Mouse (Mus musculus) kidney, adult 2 months (tissue): ENCODE data around the gene Irak2. TPM values are rescaled to one million over a fixed set of nuclear protein-coding genes. Genes with fewer than 3 reads are reported as not detected.
"Not testable (repeated sequence)": the region's sequence is repeated elsewhere in the genome, so short reads cannot be mapped to it uniquely, and the experiment has no call there.

Source experiments
- DNase-seq: peaks from one replicate; pipeline ENCODE4 v3.0.0; 2021
- H3K27ac ChIP-seq: fragments of 200-500 bp; 2 replicates; pipeline ENCODE4 v1.5.1; 2012; ENCODE audit warnings: low read depth, low read length, control low read depth, inconsistent platforms; ENCODE audit not compliant: insufficient read depth
- H3K27me3 ChIP-seq: fragments of 200-500 bp; replicated peaks from 2 replicates; pipeline ENCODE4 v1.6.1; 2012; ENCODE audit warnings: mild to moderate bottlenecking, moderate library complexity, low read length, inconsistent platforms; ENCODE audit not compliant: control insufficient read depth, insufficient read depth
- H3K36me3 ChIP-seq: fragments of 200-500 bp; 2 replicates; pipeline ENCODE4 v1.6.1; 2012; ENCODE audit warnings: mild to moderate bottlenecking, moderate library complexity, low read length, inconsistent platforms; ENCODE audit not compliant: control insufficient read depth, insufficient read depth
- H3K4me1 ChIP-seq: fragments of 200-500 bp; 2 replicates; pipeline ENCODE4 v1.6.1; 2011; ENCODE audit warnings: low read length; ENCODE audit not compliant: control insufficient read depth, insufficient read depth
- H3K4me3 ChIP-seq: fragments of 200-500 bp; 2 replicates; pipeline ENCODE4 v1.5.1; 2011; ENCODE audit warnings: mild to moderate bottlenecking, low read depth, low read length, control low read depth; ENCODE audit not compliant: insufficient read depth
- CTCF ChIP-seq: fragments of 200-500 bp; conservative IDR thresholded peaks from 2 replicates; pipeline ENCODE4 v1.5.1; 2011; ENCODE audit warnings: low read depth, mild to moderate bottlenecking, control low read depth, low read length, moderate library complexity, mixed read lengths; ENCODE audit not compliant: insufficient read depth, insufficient read length
- POLR2A ChIP-seq: fragments of 200-500 bp; IDR thresholded peaks from one replicate; pipeline ENCODE4 v1.6.1; 2011; ENCODE audit warnings: low read depth, low read length, control low read depth
- WGBS: fragments of 180-500 bp; shearing (Covaris S2); methylation state at CpG from one replicate; pipeline ENCODE4 v1.1.7; 2018; 5-methylcytosine and 5-hydroxymethylcytosine counted together
- polyA plus RNA-seq: library from polyadenylated mRNA; depleted of rRNA; stranded (reverse); fragments of >200 nt; gene quantifications from 2 replicates; pipeline ENCODE4 v1.2.3, GENCODE M21; 2012

Irak2 gene
- polyA plus RNA-seq, 1 experiment: 53.8 TPM

DNA sequence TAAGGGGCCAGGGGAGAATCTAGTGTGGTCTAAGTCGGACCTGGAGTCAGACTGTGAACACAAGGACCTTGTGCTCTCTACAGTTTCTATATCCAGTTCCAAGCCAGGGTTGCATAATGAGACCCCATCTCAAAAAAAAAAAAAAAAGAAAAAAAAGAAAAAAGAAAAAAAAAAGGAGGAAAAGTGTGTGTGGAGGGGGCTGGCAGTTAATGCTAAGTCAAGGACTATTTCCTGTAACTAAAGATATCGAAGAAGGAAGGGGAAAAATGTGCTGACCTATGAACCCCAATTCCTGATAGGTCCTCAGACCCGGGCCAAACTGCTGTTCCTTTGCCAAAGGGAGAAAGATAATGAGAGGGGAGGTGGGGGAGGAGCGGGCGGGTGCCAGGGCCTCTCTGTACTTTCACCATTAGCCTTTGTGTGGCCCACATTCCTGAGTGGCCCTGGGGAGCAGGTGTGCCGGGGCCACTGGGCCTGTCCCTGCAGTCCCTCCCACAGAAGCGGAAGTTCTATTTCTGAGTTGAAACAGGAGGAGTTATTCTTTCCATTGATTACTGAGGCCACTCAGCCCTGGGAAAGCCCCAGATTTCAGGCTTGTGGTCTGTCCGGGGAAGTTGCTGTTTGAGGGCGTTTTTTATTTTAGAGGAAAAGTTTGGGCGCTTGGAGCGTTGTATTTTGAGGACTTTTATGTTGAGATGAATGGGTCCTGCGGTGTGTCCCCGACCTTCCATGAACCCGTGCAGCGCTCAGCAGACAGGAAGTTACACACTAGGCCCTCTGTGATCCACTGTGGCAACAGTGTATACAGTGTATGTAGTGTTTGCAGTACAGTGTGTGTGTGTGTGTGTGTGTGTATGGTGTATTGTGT is 30.3 kb downstream of the Irak2 start:
- DNase-seq: peak; percentile 72
- no peak overlapping the region for H3K4me3 ChIP-seq

GRCm38 (mm10) chr6:113669821-113670220 is 31.6 kb downstream of the Irak2 start:
- 75% methylated on average over 7 of the region's 7 CpGs for WGBS
- TF ChIP-seq CTCF: no peak
- no peak for TF ChIP-seq POLR2A
- peaks cover 1% of the 10 kb centered on the region for H3K36me3 ChIP-seq
- H3K4me3 ChIP-seq: no peak overlapping the region
- no peaks in the 10 kb centered on the region for H3K27me3 ChIP-seq
- peaks cover 5% of the 10 kb centered on the region; the same call in 1 of the 2 replicates for H3K4me1 ChIP-seq
- no peak overlapping the region for H3K27ac ChIP-seq
- no peak for DNase-seq

More for the DNA sequence above, 30.3 kb downstream of the Irak2 start:
- H3K27me3 ChIP-seq: no peaks in the 10 kb centered on the region
- peak overlapping the region; percentile 53 for H3K27ac ChIP-seq
- WGBS: 36% methylated on average over 15 of the region's 15 CpGs
- H3K36me3 ChIP-seq: peaks cover 1% of the 10 kb centered on the region
- TF ChIP-seq POLR2A: no peak
- TF ChIP-seq CTCF: no peak
- H3K4me1 ChIP-seq: peaks cover 5% of the 10 kb centered on the region; the same call in 1 of the 2 replicates

GRCm38 (mm10) chr6:113672029-113672428 is 33.8 kb downstream of the Irak2 start:
- not testable (repeated sequence) for DNase-seq, H3K4me1 ChIP-seq, H3K27ac ChIP-seq, H3K4me3 ChIP-seq, H3K36me3 ChIP-seq, H3K27me3 ChIP-seq
- TF ChIP-seq CTCF: 0 out of 2 replicates have a peak, but pooled peaks have one; percentile 10
- 92% methylated on average over 1 of the region's 1 CpGs for WGBS

GRCm38 (mm10) chr6:113672989-113673388 is 34.7 kb downstream of the Irak2 start:
- TF ChIP-seq POLR2A (no peak), CTCF (no peak)
- no peak for DNase-seq
- Histone ChIP-seq H3K27me3 (no peaks in the 10 kb centered on the region), H3K4me1 (peaks cover 9% of the 10 kb centered on the region; the same call in 1 of the 2 replicates), H3K36me3 (peaks cover 1% of the 10 kb centered on the region), H3K4me3 (no peak overlapping the region), H3K27ac (no peak overlapping the region)
- 89% methylated on average over 6 of the region's 6 CpGs for WGBS

DNA sequence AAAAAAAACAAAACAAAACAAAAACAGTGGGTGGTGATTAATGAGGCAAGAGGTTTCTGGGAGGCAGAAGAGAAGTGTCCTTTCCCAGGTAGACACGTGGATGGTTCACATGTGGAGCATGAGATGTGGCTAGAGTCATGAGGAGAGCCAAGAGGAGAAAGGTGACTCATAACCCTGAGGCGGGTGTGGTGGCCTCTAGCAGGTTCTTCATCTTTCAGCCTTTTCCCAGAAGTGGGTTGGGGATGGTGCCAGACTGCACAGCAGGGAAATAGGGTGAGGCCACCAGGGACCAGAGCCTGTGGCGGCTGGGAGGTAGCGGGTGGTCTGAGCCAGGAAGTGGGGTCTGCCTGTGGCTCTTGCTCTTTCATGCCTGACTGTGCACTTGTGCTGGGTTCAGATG is 37.0 kb downstream of the Irak2 start:
- DNase-seq: peak; percentile 65
- no peaks in the 10 kb centered on the region for H3K27me3 ChIP-seq
- no peak for TF ChIP-seq CTCF
- no peak for TF ChIP-seq POLR2A
- H3K27ac ChIP-seq: no peak overlapping the region
- H3K36me3 ChIP-seq: peaks cover 1% of the 10 kb centered on the region
- peaks cover 4% of the 10 kb centered on the region; the same call in 1 of the 2 replicates for H3K4me1 ChIP-seq
- no peak overlapping the region for H3K4me3 ChIP-seq
- 71% methylated on average over 4 of the region's 4 CpGs for WGBS

DNA sequence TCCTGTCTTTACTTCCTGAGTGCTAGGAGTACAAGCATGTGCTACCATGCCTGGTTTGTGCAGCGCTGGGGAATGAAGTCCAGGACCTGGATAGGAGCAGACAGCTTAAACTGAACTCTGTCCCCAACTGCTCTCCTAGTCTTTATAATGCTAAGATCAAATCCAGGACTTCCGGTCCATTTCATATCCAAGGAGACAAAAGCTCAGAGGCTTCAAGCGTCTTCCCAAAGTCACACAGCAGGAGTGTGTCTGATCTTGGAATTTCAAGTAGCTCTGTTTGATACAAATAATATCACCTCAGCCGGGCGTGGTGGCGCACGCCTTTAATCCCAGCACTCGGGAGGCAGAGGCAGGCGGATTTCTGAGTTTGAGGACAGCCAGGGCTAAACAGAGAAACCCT is 37.7 kb downstream of the Irak2 start:
- no peak for TF ChIP-seq CTCF
- TF ChIP-seq POLR2A: no peak
- Histone ChIP-seq H3K27ac (no peak overlapping the region), H3K4me1 (peaks cover 6% of the 10 kb centered on the region; the same call in 1 of the 2 replicates), H3K27me3 (no peaks in the 10 kb centered on the region), H3K4me3 (no peak overlapping the region), H3K36me3 (peaks cover 1% of the 10 kb centered on the region)
- no peak for DNase-seq
- WGBS: 93% methylated on average over 9 of the region's 9 CpGs

- TF ChIP-seq CTCF (no peak), POLR2A (no peak)
- H3K27ac ChIP-seq: 0 out of 2 replicates have a peak overlapping the region, but pooled peaks have one; percentile 21
- no peaks in the 10 kb centered on the region for H3K27me3 ChIP-seq
- H3K4me3 ChIP-seq: no peak overlapping the region
- WGBS: 57% methylated on average over 14 of the region's 14 CpGs
- peak; percentile 92 for DNase-seq
- H3K4me1 ChIP-seq: peaks cover 6% of the 10 kb centered on the region; the same call in 1 of the 2 replicates
- H3K36me3 ChIP-seq: no peaks in the 10 kb centered on the region
These were observed 38.9 kb downstream of the Irak2 start for GRCm38 (mm10) chr6:113677070-113677734.
